Mouse (Mus musculus): ENCODE measurements at regions not wholly inside any gene's neighbourhood (a gene's known extent, or its start where the extent isn't known, plus 50 kb on each side); places are given as distances from the start of the nearest gene placed in this dataset.

- H3K36me3 ChIP-seq (ENCODE audit: control insufficient read depth): no peaks in the 10 kb centered on the region
- no peaks in the 10 kb centered on the region for H3K9me3 ChIP-seq (ENCODE audit: control insufficient read depth, low read length)
- no peak overlapping the region for H3K4me3 ChIP-seq (replicated peaks)
- no peaks in the 10 kb centered on the region for H3K27me3 ChIP-seq (ENCODE audit: control insufficient read depth)
- no peak for TF ChIP-seq GATA1 (IDR thresholded peaks at IDR 0.05; ENCODE audit: low read length)
- no peak for TF ChIP-seq TAL1 (IDR thresholded peaks at IDR 0.05; ENCODE audit: low read length)
- no peaks in the 10 kb centered on the region for H3K4me1 ChIP-seq (ENCODE audit: control insufficient read depth)
Observed at GRCm38 (mm10) chr2:75406721-75407455, 252.2 kb upstream of the Hnrnpa3 start.

DNA sequence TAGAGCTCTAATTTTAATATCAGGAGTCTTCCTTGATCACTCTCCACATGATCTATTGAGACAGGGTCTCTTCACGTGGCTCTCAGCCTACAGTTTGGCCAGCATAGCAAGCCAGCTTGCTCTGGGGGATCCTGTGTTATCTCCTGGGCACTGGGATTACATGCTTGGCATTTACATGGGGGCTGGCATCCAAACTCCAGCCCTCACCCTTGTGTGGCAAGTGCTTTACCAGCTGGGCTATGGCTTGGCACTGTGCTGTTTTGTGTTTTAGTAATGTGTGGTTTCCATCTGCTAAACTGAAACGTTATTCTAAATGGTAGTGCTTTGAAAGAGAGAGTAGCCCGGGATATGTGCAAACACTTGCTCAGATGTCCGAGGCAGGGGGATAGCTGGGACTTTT, 251.5 kb upstream of the Hnrnpa3 start:
- Histone ChIP-seq H3K4me1 (ENCODE audit: control insufficient read depth) (no peaks in the 10 kb centered on the region), H3K9me3 (ENCODE audit: control insufficient read depth, low read length) (no peaks in the 10 kb centered on the region), H3K27me3 (ENCODE audit: control insufficient read depth) (no peaks in the 10 kb centered on the region), H3K4me3 (replicated peaks) (no peak overlapping the region), H3K36me3 (ENCODE audit: control insufficient read depth) (no peaks in the 10 kb centered on the region)
- TF ChIP-seq TAL1 (IDR thresholded peaks at IDR 0.05; ENCODE audit: low read length): no peak
- TF ChIP-seq GATA1 (IDR thresholded peaks at IDR 0.05; ENCODE audit: low read length): no peak

- H3K9me3 ChIP-seq (ENCODE audit: control insufficient read depth, low read length): no peaks in the 10 kb centered on the region
- TF ChIP-seq GATA1 (IDR thresholded peaks at IDR 0.05; ENCODE audit: low read length) (no peak), TAL1 (IDR thresholded peaks at IDR 0.05; ENCODE audit: low read length) (no peak)
- H3K4me3 ChIP-seq (replicated peaks): no peak overlapping the region
- no peaks in the 10 kb centered on the region for H3K36me3 ChIP-seq (ENCODE audit: control insufficient read depth)
- H3K27me3 ChIP-seq (ENCODE audit: control insufficient read depth): no peaks in the 10 kb centered on the region
- H3K4me1 ChIP-seq (ENCODE audit: control insufficient read depth): no peaks in the 10 kb centered on the region
Observed at GRCm38 (mm10) chr2:75408016-75408415, 251.0 kb upstream of the Hnrnpa3 start.

DNA sequence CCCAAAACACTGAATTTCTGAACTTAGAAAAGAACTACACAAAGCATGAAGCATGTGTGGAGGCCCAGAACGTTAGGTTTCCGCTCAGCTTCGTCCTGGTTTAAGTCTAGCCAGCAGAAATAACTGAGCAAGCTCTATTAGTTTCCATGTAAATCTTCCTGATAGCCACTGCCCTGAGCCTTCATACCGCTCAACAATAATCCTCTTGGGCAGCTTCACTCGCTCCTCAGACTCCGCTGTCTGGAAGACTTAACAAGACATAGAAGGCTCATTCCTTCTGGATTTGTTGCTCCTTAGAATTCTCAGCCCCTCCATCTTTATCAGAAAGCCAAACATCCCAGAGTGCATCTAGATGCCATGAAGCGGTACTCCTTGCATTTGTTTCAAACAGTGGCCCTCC, 249.3 kb upstream of the Hnrnpa3 start:
- Histone ChIP-seq H3K9me3 (ENCODE audit: control insufficient read depth, low read length) (no peaks in the 10 kb centered on the region), H3K27me3 (ENCODE audit: control insufficient read depth) (no peaks in the 10 kb centered on the region), H3K4me1 (ENCODE audit: control insufficient read depth) (no peaks in the 10 kb centered on the region), H3K4me3 (replicated peaks) (no peak overlapping the region), H3K36me3 (ENCODE audit: control insufficient read depth) (no peaks in the 10 kb centered on the region)
- TF ChIP-seq GATA1 (IDR thresholded peaks at IDR 0.05; ENCODE audit: low read length): no peak
- no peak for TF ChIP-seq TAL1 (IDR thresholded peaks at IDR 0.05; ENCODE audit: low read length)

- Histone ChIP-seq H3K4me3 (replicated peaks) (no peak overlapping the region), H3K4me1 (ENCODE audit: control insufficient read depth) (no peaks in the 10 kb centered on the region), H3K9me3 (ENCODE audit: control insufficient read depth, low read length) (no peaks in the 10 kb centered on the region), H3K36me3 (ENCODE audit: control insufficient read depth) (no peaks in the 10 kb centered on the region), H3K27me3 (ENCODE audit: control insufficient read depth) (no peaks in the 10 kb centered on the region)
- TF ChIP-seq TAL1 (IDR thresholded peaks at IDR 0.05; ENCODE audit: low read length): no peak
- no peak for TF ChIP-seq GATA1 (IDR thresholded peaks at IDR 0.05; ENCODE audit: low read length)
Observed at GRCm38 (mm10) chr2:75412735-75413134, 246.3 kb upstream of the Hnrnpa3 start.

GRCm38 (mm10) chr2:75418689-75419088, 240.4 kb upstream of the Hnrnpa3 start:
- no peaks in the 10 kb centered on the region for H3K9me3 ChIP-seq (ENCODE audit: control insufficient read depth, low read length)
- TF ChIP-seq TAL1 (IDR thresholded peaks at IDR 0.05; ENCODE audit: low read length) (no peak), GATA1 (IDR thresholded peaks at IDR 0.05; ENCODE audit: low read length) (no peak)
- no peak overlapping the region for H3K4me3 ChIP-seq (replicated peaks)
- no peaks in the 10 kb centered on the region for H3K36me3 ChIP-seq (ENCODE audit: control insufficient read depth)
- H3K27me3 ChIP-seq (ENCODE audit: control insufficient read depth): no peaks in the 10 kb centered on the region
- H3K4me1 ChIP-seq (ENCODE audit: control insufficient read depth): no peaks in the 10 kb centered on the region

DNA sequence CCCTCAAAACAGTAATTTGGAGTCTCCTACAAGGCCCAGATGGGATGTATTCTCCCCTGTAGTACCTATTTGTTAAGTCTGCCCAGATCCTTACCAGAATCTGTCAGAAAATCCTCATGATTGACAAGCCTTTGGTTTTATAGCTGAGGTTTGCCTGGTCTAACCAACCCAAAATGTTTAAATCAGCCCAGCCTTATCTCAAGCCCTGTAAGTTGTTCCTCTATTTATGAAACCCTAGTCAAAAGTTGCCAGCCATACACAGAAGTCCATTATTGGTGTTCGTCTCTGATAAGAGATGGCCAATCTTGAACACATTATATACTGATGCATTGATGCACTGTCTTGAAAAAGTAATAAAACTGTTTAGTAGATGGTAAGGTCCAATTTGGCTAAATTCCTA, 239.9 kb upstream of the Hnrnpa3 start:
- Histone ChIP-seq H3K4me1 (ENCODE audit: control insufficient read depth) (no peaks in the 10 kb centered on the region), H3K9me3 (ENCODE audit: control insufficient read depth, low read length) (no peaks in the 10 kb centered on the region)
- no peak for TF ChIP-seq GATA1 (IDR thresholded peaks at IDR 0.05; ENCODE audit: low read length)
- TF ChIP-seq TAL1 (IDR thresholded peaks at IDR 0.05; ENCODE audit: low read length): no peak

DNA sequence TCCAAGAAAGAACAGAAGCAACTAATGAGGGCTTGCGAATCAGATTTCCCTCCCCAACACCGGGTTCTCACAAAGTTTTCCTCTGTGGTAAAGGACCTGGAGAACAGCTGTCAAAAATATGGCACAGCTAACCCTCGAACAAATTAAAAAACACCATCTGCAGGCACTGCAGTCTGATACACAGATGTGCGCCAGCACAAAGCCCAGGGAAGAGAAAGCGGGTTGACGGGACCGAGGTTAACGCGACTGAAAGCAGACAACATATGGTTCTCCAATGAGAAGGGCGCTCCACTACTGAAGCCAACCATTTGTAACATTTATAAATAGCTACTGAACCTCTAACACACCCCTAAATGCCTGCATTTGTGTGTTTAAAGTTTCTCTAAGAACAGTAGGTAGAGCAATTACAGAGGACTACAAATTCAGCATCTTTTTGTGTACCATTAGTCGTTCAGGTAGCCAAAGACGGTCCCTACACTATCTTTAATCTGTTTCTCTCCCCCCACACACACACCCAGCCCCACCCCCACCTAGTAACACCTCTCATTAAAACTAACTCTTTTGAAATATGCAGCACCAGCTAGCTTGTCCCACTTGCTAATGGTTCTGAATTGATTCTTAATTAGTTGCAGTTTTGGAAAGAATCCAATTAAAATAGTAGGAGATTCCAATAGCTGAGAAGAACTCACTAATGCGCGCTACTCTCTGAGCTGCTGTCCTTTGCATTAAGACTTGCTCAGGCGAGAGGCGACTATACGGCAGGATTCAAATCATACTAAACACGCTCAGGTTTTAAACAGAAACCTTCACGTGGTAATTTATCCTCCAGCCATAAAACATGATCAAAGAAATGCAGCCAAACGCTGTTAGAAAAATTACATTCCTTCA, 236.0 kb upstream of the Hnrnpa3 start:
- no peaks in the 10 kb centered on the region for H3K4me1 ChIP-seq (ENCODE audit: control insufficient read depth)
- no peaks in the 10 kb centered on the region for H3K9me3 ChIP-seq (ENCODE audit: control insufficient read depth, low read length)
- H3K4me3 ChIP-seq (replicated peaks): no peak overlapping the region
- H3K36me3 ChIP-seq (ENCODE audit: control insufficient read depth): no peaks in the 10 kb centered on the region
- no peak for TF ChIP-seq TAL1 (IDR thresholded peaks at IDR 0.05; ENCODE audit: low read length)
- TF ChIP-seq GATA1 (IDR thresholded peaks at IDR 0.05; ENCODE audit: low read length): no peak
- H3K27me3 ChIP-seq (ENCODE audit: control insufficient read depth): peaks cover 5% of the 10 kb centered on the region

More for the DNA sequence above, 239.9 kb upstream of the Hnrnpa3 start:
- Histone ChIP-seq H3K27me3 (ENCODE audit: control insufficient read depth) (peaks cover 3% of the 10 kb centered on the region; the same call in 1 of the 2 replicates), H3K4me3 (replicated peaks) (no peak overlapping the region), H3K36me3 (ENCODE audit: control insufficient read depth) (no peaks in the 10 kb centered on the region)

DNA sequence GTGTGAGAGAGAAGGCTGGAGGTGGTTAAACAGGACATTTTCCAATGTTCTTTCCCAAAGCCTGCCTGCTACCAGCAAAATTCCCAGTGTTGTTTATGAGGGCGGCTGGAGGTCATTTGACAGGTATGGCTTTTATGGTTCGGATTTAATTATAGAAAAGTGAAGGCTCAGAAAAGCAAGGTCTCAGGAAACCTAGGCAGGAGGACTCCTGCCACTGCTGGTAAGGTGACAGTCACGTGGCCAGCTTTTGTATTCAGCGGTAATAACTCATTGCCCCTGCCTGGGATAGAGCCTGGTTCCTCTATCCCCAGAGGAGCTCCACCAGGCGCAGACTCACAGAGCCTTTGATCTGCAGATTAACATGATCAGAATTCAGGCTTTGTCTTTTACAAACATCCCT, 235.2 kb upstream of the Hnrnpa3 start:
- Histone ChIP-seq H3K27me3 (ENCODE audit: control insufficient read depth) (peaks cover 5% of the 10 kb centered on the region), H3K4me3 (replicated peaks) (no peak overlapping the region), H3K4me1 (ENCODE audit: control insufficient read depth) (no peaks in the 10 kb centered on the region), H3K36me3 (ENCODE audit: control insufficient read depth) (no peaks in the 10 kb centered on the region), H3K9me3 (ENCODE audit: control insufficient read depth, low read length) (no peaks in the 10 kb centered on the region)
- TF ChIP-seq GATA1 (IDR thresholded peaks at IDR 0.05; ENCODE audit: low read length): no peak
- TF ChIP-seq TAL1 (IDR thresholded peaks at IDR 0.05; ENCODE audit: low read length): no peak

Measured in erythroblast, embryonic 14.5 days (primary cell).